Mouse (Mus musculus) testis, postnatal 10 days (tissue): ENCODE measurements around the gene Trim33.

Source experiments
- DNase-seq: peaks from one replicate; pipeline ENCODE4 v3.0.0; 2021; ENCODE audit warnings: low spot score

The Trim33 gene

DNA sequence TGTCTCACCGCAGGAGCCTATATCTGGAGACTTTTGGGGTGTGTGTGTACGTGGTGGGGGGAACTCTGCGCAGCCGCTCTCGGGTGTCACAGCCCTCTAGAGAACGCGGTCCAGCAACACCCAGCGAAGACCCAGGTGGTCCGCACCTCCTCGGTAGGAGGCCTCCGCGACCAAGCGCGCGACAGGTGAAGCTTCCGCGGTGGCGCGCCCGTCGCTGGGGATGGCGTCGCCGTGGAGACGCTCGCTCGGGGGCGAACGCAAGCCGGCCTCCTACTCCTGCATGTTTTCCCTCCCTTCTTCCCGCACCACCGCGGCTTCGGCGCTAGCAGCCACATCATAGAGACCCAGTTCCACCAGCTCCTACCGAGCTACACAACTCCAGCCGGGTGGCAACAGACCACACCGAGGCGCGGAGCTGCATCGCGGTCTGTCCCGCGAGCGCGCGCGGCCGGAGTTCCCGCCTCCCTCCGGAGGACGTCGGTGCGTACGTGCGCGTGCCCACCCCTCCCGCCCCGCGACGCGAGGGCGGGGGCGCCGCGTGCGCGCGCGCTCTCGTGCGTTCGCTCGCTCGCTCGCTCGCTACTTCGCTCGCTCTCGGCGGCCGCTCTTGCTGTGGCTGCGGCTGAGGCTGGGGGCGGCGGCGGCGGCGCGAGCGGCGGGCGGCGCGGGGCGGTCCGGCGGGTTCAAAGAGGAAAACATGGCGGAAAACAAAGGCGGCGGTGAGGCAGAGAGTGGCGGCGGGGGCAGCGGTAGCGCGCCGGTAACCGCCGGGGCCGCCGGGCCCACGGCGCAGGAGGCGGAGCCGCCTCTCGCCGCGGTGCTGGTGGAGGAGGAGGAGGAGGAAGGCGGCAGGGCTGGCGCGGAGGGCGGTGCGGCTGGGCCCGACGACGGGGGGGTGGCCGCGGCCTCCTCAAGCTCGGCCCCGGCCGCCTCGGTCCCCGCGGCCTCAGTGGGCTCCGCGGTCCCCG lies at the start of gene Trim33:
Trim33 (plus strand) TSS at position 112 of the 968 bp plus-strand sequence.
- peak; percentile 91 for DNase-seq

DNA sequence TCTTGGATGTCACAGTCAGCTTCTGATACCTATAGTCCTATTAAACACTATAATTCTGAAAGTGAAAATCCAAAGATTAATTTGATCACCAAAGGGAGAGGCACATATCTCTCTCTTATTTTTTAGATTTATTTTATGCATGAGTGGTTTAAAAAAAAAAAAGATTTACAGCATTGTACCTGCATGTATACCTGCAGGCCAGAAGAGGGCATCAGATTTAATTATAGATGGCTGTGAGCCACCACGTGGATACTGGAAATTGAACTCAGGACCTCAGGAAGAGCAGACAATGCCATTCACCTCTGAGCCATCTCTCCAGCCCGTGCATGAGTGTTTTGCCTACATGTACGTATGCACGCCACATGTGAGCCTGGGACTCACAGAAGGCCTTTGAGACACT lies 46.7 kb upstream of the Trim33 start:
- no peak for DNase-seq

DNA sequence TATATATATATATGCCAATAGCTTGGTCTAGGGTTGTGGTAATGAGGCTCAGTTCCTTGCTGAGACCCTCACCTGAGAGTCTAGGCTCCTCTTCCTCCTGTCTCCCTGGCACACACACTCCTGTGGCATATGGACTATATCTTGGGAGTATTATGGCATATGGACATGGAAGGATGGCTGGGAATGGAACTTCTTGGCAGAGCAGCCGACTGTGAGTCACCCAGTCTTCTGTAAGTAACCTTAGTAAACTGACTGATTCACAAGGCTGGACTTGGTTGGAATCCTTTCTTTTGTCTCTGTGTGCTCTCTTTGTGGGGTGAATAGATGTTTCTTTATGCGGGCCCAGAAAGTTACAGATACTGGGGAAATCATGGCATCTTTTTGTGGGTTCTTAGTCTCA lies 37.6 kb upstream of the Trim33 start:
- DNase-seq: no peak

DNA sequence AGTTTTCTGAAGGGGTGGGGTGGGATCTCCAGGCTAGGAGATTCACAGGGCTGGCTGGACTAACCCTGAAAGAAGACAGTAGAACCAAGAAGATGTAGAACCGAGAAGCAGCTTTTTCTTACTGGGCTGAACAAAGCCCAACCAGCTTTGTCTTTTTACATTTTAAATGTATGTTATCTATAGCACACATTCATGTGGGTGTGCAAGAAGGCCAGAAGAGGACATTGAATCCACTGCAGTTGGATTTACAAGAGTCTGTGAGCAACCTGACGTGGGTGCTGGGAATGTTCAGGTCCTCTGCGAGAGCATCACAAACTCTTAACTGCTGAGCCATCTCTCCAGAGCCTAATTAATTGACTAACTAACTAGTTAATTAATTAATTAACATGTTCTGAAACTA lies 36.9 kb upstream of the Trim33 start:
- DNase-seq: no peak

DNA sequence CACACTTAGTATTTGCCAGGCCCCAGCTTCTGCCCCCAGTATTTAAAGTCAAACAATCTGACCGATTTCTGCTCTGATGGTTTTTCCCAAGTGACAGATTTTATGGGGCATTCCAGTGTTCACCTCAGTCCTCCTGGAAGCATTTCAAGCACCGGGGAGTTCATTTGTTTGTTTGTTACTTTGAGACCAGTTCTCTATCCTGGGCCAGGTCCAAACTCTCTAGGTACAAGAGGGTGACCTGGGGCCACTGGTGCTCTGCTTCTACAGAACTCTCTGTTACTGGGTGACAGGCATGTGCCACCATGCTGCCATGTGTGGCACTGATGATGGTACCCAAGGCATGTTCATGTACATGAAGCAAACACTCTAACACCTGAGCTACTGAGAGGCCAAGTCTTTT lies 35.6 kb upstream of the Trim33 start:
- no peak for DNase-seq

DNA sequence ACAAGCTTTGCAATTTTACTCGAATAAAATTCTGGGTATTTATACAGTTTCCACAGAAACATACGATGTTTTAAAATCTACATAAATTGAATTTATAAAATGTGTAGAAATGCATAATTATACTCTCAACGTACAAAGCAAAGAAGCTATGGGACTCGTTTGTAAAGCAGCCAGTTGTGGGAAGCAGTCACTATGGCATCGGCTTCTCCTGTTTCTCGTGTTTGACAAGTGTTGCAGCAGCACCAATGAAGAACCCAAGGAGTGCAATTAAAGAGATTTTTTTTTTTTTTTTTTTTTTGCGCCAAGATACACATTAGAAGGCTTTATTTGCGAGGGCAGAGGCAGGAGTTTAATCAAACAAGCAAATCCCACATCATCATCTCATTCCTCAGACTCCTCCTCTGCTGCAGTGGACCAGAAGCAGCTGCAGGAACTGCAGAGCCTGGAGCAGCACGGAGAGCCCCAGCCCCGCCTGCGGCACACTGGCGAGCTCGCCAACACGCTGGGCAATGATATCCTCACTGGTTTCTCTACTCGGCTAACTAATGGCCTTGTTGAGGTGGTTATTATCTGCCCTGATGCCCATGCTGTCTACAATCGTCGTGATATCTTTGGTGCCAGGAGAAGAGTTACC lies 32.3 kb upstream of the Trim33 start:
- DNase-seq: no peak

DNA sequence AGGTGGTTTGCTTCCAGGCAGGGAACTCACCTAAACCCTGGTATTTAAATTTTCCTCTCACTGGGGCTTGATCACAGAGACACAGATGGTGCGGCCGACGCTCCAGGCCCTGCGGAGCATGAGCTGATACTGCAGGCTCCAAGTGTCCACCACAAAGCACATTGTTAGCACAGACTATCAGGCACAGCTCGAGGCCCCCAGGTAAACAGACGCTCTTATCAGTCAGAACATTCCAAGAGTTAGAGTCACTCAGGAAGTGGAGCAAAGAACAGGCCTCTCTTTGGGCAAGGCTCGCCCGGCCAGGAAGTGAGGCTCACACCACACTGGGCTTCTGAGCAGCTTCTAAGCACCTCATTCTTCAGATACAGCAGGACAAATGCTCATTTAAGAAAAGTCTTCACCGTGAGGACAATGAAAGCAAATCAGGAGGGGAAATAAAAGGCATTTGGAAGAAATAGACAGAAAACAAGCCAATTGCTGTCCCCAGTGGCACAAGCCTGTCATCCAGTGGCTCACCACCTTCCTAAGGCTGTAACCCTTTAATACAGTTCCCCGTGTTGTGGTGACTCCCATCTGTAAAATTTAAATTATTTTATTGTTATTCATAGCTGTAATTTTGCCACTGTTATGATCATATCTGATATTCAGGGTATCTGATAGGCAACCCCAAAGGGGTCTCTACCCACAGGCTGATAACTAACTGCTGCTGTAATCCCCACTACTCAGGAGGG lies 22.8 kb upstream of the Trim33 start:
- no peak for DNase-seq

DNA sequence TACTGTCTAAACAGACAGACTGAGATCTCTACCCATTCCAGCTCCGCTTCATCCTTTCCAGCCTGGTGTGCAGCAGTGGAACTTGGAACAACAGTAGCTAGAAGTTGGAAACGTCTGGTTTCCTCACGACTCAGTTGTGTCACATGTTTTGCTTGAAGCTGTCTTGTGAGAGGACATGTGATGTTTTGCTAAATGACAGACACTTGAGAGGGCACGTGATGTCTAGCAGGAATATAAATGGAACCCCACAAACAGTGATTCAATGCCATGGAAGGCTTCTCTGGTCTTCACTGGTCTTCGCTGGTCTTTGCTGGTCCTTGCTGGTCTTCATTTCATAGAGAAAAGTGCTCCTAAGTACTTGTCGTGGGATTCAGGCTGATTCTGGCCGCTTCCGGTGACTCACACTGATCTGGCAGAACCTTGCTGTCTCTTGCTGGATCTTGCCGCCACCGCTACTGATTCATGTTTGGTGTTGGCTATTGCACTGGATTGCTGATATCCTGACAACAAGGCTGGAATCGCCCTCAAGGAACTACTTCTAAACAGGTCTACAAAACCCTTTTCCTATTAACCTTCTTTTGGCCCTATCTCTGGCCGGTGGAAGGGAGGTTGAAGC lies 16.2 kb upstream of the Trim33 start:
- DNase-seq: no peak

DNA sequence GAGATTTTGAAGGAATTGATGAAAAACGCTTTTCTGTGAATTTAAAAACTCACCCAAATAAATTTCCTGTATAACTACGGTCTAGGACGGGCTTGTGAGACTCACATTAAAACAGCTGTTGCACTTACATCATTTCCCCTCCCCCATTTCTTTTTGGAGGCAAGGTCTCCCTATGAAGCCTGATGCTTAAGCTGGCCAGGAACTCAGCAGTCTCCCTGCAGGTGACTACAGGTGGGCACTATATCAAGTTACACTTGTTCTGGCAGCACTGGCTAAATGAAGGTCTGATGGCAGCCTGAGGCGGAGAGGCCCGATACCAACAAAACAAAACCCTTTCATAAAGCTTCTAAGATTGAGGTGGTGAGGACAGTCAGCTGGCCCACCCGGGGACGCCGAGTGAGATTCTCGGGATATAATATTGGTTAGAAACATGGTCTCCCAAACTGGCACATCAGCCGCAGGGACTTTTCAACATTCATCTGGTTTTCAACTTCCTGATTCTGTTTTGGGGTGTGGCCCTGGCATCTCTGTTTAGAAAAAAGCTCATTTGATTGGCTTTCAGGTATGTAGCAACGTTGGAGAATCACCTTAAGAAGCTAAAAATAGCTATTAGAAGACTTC lies 422 bp upstream of the Trim33 start:
- peak; percentile 43 for DNase-seq

DNA sequence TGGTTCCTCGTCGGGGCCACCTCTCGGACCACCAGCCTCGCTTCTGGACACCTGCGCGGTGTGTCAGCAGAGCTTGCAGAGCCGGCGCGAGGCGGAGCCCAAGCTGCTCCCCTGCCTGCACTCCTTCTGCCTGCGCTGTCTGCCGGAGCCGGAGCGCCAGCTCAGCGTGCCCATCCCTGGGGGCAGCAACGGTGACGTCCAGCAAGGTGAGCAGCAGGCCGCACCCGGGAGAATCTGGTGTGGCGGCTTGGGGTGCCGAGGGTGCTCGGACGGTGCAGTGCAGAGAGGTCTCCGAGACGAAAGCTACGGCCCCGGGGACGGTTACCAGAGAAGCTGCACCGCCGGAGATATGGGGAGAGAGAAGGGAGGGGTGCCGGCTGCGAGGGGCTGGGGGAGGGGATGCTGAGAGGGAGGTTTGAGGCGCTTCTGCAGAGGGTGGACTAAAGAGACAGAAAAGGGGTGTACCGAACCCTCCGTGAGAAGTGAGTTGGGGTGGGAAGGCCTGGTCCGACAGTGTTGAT lies 1.2 kb downstream of the Trim33 start:
- DNase-seq: peak; percentile 76

DNA sequence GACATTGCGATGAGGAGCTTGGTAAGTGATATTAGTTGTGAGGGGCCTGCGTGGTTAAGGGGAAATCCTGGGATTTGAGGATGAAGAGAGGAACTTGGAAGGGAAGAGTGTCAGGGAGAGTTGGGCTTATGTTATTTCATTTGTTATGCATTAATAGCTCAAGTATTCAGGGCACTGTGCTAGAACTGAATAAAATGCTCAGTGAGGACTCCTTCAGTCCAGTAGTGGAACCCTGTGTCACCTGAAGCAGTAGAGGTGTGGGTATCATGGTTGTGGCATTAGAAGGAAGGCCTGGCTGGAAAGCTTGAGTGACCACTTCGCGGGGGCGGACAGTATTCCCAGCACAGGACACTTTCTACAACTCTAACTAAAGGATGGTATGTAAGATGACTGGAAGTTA lies 1.8 kb downstream of the Trim33 start:
- no peak for DNase-seq

DNA sequence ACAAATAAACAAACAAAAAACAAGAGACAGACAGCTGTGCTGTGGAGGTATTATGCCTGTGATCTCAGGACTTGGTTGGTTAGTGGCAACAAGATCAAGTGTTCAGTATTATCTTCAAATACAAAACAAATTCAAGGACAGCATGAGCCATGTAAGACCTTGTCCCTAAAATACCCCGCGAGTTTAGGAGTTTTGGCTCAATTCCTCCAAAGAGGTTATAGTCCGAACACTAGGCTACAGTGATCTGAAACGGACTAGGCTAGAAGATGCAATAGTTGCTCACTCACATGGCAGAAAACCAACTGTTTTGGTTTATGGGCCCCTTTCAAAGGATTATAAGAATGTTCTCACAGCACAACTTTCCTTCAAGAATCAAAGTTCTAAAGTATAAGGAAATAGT lies 9.7 kb downstream of the Trim33 start:
- DNase-seq: no peak

DNA sequence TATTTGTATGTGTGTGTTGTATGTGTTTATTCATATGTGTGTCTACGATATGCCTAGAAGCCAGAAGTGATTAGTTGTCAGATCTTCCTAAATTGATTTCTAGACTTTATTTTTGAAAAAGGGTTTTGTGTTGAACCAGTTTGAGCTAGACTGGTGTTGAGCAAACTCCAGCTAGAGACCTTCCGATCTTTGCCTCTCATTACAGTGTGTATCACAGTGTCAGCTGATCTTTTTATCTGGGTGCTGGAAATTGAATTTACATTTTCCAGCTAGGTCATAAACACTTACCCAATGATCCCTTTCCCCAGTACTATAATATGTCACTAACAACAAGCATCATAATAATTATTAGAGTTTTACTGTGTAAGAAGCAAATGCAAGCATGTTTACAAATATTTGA lies 12.0 kb downstream of the Trim33 start:
- no peak for DNase-seq

DNA sequence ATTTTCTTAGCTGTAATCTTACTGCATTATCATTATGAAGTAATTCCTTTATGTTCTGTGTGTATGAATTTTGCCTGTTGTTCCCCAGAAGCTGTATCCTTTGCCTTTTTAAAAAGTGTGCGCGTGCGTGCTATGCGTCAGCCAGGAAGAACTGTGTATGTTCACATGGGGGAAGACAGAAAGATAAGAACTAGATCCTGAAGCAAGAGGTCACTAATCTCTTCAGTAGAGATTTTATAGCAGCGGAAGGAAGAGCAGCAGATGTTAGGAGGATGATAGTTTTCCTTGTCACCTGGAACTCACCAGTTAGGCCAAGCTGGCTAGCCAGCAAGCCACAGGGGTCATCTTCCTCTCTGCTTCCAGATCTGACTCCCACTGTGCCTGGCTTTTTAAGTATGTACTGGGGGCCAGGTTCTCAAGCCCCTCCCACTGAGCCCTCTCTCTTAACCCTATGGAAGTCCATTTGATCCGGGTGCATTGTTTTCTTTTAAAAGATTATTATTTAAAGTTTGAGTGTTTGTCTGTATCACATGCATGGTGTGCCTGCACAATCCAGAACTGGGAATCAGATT lies 26.4 kb downstream of the Trim33 start:
- DNase-seq: no peak

DNA sequence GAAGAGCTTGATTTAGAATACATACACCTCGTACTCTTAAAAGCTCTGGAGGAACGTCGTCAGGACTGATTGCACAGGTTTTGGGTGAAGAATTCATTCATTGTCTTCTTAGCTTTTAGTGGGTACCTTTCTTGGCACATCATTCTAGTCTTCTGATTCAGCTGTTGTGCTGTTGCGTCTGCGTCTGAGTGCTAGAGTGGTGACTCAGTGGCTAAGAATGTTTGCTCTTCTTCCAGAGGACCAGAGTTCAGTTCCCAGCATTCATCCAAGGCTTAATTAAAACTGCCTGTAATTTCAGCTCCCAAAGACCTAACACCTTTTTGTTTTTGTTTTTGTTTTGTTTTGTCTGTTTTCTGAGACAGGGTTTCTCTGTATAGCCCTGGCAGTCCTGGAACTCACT lies 30.2 kb downstream of the Trim33 start:
- no peak for DNase-seq

DNA sequence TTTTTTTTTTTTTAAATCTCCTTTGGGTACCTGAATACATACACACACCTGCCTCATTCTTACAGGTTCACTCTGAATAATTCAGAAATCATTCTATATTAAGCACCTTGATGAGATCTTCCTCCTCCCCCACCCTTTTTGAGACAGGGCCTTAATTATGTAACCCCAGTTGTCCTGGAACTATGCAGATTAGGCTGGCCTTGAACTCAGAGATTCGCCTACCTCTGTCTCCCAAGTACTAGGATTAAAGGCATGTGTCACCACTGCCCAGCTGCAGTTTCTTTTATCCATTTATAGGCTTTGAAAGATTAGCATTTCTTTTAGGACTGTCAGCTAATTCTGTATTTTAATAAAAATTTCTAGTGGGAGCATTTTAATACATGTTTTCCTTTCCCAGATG lies 30.7 kb downstream of the Trim33 start:
- DNase-seq: no peak

DNA sequence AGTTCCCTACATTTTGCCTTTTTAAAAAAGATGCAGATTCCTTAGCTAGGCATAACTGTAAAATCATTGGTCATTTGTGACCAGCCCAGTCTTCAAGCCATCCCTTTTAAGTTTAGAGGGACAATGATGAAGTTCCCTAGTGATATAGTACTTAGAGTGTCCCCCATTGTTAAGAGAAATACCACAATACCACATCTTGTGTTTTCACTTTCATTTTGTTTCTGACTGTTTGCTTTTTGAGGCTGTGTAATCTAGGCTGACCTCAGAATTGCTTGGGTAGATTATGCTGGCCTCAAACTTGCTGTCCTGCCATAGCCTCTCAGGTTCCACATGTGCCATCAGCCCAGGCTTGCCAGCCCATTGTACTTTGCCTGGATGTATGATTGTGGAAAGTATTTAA lies 35.2 kb downstream of the Trim33 start:
- no peak for DNase-seq

DNA sequence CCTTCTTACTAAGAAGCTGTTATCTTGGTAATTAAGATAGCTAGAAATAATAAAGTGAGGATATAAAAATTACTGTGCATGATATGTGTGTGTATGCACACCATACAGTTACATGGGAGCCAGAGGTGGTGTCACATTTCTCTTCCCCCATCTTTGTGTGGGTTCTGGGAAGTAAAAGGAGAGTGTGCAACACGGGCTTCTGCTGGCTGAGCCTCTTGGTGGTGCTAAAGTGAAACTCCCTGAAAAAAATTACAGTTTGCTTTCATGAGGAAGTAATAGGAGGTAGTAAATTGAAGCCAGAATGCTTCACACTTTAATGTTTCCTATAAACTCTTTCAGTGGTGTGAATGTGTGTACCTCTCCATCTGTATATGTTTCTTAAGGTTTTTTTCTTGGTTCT lies 56.3 kb downstream of the Trim33 start:
- no peak for DNase-seq

DNA sequence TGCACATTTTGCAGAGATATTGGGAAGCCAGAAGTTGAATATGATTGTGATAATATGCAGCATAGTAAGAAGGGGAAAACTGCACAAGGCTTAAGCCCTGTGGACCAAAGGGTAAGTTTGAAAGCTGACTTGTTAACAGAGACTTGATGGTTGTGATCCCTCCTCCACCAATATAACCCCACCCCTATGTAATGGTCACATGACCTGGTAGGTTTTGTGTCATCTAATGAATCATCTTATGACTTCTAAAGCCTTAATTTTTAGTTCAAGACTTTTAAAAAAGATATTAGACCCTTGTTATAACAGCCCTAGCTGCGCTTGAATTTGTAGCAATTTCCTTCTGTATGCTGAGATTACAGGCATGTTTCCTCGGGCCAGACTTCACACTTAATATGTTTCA lies 67.6 kb downstream of the Trim33 start:
- no peak for DNase-seq

DNA sequence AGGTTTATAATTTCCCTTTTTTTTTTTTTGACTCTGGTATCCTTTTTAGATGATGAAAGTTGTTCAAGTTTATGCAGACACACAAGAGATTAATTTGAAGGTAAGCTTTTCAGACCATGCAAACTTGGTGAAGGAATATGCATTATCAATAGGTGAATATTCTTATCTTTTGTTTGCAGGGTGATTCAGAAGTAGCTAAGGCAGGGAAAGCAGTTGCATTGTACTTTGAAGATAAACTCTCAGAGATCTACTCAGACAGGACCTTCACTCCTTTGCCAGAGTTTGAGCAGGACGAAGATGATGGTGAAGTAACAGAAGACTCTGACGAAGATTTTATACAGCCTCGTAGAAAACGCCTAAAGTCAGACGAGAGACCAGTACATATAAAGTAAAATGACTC lies 74.4 kb downstream of the Trim33 start:
- no peak for DNase-seq

DNA sequence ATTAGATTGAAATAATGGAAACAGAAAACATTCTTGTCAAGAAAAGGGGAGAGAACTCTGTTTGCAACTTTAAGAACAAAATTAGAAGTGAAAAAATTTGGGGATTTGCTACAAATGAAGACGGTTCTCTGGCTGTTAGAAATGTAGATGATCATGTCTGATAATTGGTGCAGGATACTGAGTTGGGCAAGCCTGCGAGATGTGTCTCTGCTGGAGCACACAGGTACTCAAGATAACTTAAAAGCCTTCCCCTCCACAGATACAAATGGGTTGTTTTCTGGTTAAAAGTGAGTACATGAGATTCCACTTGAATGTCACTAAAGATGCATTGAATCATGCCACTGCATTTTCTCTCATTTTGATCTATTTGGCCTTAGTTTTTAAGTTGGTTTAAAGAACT lies 74.9 kb downstream of the Trim33 start:
- no peak for DNase-seq
